Mouse (Mus musculus) kidney, adult 8-10 months (tissue): ENCODE results near the gene Bag2.
A peak's percentile ranks its signal among the peaks of the same experiment; 100 is the strongest.

Experiments
- DNase-seq, 2 experiments: peaks; one replicate each; pipeline ENCODE4 v3.0.0; 2022

The Bag2 gene

GRCm38 (mm10) chr1:33757491-33758041, at the start of gene Bag2:
Gene Bag2 (minus strand): TSS chr1:33757795.
- DNase-seq = peak; percentile 30 to 44

- no peak for DNase-seq
Measured at GRCm38 (mm10) chr1:33803323-33803722, 45.7 kb upstream of the Bag2 start.

GRCm38 (mm10) chr1:33799620-33800019, 42.0 kb upstream of the Bag2 start:
- DNase-seq = no peak

GRCm38 (mm10) chr1:33788493-33788892, 30.9 kb upstream of the Bag2 start:
- no peak for DNase-seq

GRCm38 (mm10) chr1:33788072-33788471, 30.5 kb upstream of the Bag2 start:
- DNase-seq = no peak

- no peak for DNase-seq
Measured at GRCm38 (mm10) chr1:33784561-33784960, 27.0 kb upstream of the Bag2 start.

- no peak for DNase-seq
Measured at GRCm38 (mm10) chr1:33776175-33776611, 18.6 kb upstream of the Bag2 start.

GRCm38 (mm10) chr1:33772106-33772505, 14.5 kb upstream of the Bag2 start:
- no peak for DNase-seq

- no peak for DNase-seq
Measured at GRCm38 (mm10) chr1:33771621-33772020, 14.0 kb upstream of the Bag2 start.

GRCm38 (mm10) chr1:33768827-33769226, 11.2 kb upstream of the Bag2 start:
- DNase-seq = no peak

GRCm38 (mm10) chr1:33768091-33768787, 10.6 kb upstream of the Bag2 start:
- no peak for DNase-seq

- DNase-seq = no peak
Measured at GRCm38 (mm10) chr1:33766520-33767508, 9.2 kb upstream of the Bag2 start.

- no peak for DNase-seq
Measured at GRCm38 (mm10) chr1:33765468-33766080, 8.0 kb upstream of the Bag2 start.

GRCm38 (mm10) chr1:33763826-33764225, 6.2 kb upstream of the Bag2 start:
- DNase-seq = no peak

GRCm38 (mm10) chr1:33758488-33758887, 893 bp upstream of the Bag2 start:
- no peak for DNase-seq

GRCm38 (mm10) chr1:33757033-33757413, 572 bp downstream of the Bag2 start:
- no peak for DNase-seq

- DNase-seq = no peak
Measured at GRCm38 (mm10) chr1:33756258-33757032, 1.1 kb downstream of the Bag2 start.

- DNase-seq = no peak
Measured at GRCm38 (mm10) chr1:33755799-33756198, 1.8 kb downstream of the Bag2 start.

GRCm38 (mm10) chr1:33754965-33755735, 2.4 kb downstream of the Bag2 start:
- DNase-seq = peak; percentile 81 to 87

GRCm38 (mm10) chr1:33754089-33754488, 3.5 kb downstream of the Bag2 start:
- DNase-seq = peak; percentile 19 to 56

GRCm38 (mm10) chr1:33751283-33751682, 6.3 kb downstream of the Bag2 start:
- no peak for DNase-seq
